Mouse (Mus musculus): ENCODE data around the gene Sult2b1. TPM values are rescaled to one million over a fixed set of nuclear protein-coding genes. Genes with fewer than 3 reads are reported as not detected.

Gene Sult2b1
- total RNA-seq, 2 experiments from 2014 or later: not detected

- DNase-seq: no peak
These were observed 13.9 kb downstream of the Sult2b1 start for GRCm38 (mm10) chr7:45770427-45771082.

- no peak for DNase-seq
These were observed 17.0 kb downstream of the Sult2b1 start for GRCm38 (mm10) chr7:45767500-45767899.

GRCm38 (mm10) chr7:45766764-45767163 is 17.7 kb downstream of the Sult2b1 start:
- DNase-seq: no peak

GRCm38 (mm10) chr7:45765995-45766394 is 18.5 kb downstream of the Sult2b1 start:
- no peak for DNase-seq

GRCm38 (mm10) chr7:45760151-45760550 is 24.3 kb downstream of the Sult2b1 start:
- no peak for DNase-seq

- DNase-seq: no peak
These were observed 25.1 kb downstream of the Sult2b1 start for GRCm38 (mm10) chr7:45759400-45759799.

- DNase-seq: no peak
These were observed 28.8 kb downstream of the Sult2b1 start for GRCm38 (mm10) chr7:45755703-45756102.

GRCm38 (mm10) chr7:45750162-45750561 is 34.3 kb downstream of the Sult2b1 start:
- no peak for DNase-seq

GRCm38 (mm10) chr7:45749401-45749800 is 35.1 kb downstream of the Sult2b1 start:
- no peak for DNase-seq

- DNase-seq: no peak
These were observed 36.4 kb downstream of the Sult2b1 start for GRCm38 (mm10) chr7:45748110-45748509.

GRCm38 (mm10) chr7:45747450-45747849 is 37.0 kb downstream of the Sult2b1 start:
- DNase-seq: no peak

GRCm38 (mm10) chr7:45746518-45746917 is 38.0 kb downstream of the Sult2b1 start:
- no peak for DNase-seq

GRCm38 (mm10) chr7:45744387-45744786 is 40.1 kb downstream of the Sult2b1 start:
- DNase-seq: peak; percentile 91

- DNase-seq: no peak
These were observed 42.1 kb downstream of the Sult2b1 start for GRCm38 (mm10) chr7:45742338-45742737.

GRCm38 (mm10) chr7:45741777-45742176 is 42.7 kb downstream of the Sult2b1 start:
- DNase-seq: no peak

- no peak for DNase-seq
These were observed 43.2 kb downstream of the Sult2b1 start for GRCm38 (mm10) chr7:45741308-45741707.

- DNase-seq: no peak
These were observed 44.6 kb downstream of the Sult2b1 start for GRCm38 (mm10) chr7:45739820-45740219.

- peak; percentile 88 for DNase-seq
These were observed 45.2 kb downstream of the Sult2b1 start for GRCm38 (mm10) chr7:45739162-45739763.

GRCm38 (mm10) chr7:45733477-45733876 is 51.0 kb downstream of the Sult2b1 start:
- no peak for DNase-seq

GRCm38 (mm10) chr7:45730727-45731431 is 53.6 kb downstream of the Sult2b1 start:
- peak; percentile 66 for DNase-seq

GRCm38 (mm10) chr7:45727625-45728024 is 56.8 kb downstream of the Sult2b1 start:
- no peak for DNase-seq

- no peak for DNase-seq
These were observed 58.0 kb downstream of the Sult2b1 start for GRCm38 (mm10) chr7:45726419-45726818.

- DNase-seq: no peak
These were observed 58.8 kb downstream of the Sult2b1 start, which contains the start of gene Spaca4 for GRCm38 (mm10) chr7:45725713-45726112. TSS of gene Spaca4 (minus strand) at chr7:45725813.

GRCm38 (mm10) chr7:45725151-45725550 is 59.3 kb downstream of the Sult2b1 start:
- no peak for DNase-seq
